Mouse (Mus musculus): Measurements from ENCODE around the gene Rnpep. TPM values are rescaled to one million over a fixed set of nuclear protein-coding genes. Genes with fewer than 3 reads are reported as not detected.

The Rnpep gene
- total and polyA plus RNA-seq, 3 experiments, result 72.6 to 118 (median 73.8) TPM

DNA sequence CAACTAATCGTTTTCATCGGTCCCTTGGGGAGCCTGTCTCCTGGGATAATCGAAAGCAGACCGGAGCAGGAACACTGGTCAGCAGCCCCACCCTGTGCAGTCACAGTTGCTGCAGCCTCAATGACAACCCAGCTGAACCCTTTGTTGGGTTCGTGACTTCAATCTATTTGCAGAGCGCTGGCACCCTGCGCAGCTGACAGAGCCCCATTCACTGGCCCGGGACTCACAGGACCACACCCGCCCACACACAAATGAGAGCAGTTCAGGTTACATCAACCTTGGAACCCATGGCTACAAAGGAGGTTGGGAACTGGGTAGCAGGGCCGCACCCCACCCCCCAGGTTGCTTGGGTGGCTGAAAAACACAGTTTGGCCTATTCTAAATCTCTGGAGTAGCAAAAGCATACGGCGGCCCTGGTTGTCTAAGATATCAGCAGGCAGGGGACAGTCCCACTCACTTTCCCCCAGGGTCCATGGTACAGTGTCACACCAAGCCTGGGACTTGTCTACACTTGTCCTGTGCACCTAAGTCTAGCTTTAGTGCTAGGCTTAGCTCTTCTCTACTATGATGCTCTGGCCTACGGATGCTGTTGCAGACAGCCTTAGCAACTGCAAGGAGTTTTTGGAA, 66.2 kb downstream of the Rnpep start:
- peak overlapping the region in 1 of 3 experiments; percentile 22 for H3K4me3 ChIP-seq (replicated peaks in 1 of 3; ENCODE audit: low read depth in 2 of 3, low read length in 2 of 3, poor library complexity in 1 of 3)
- in situ Hi-C loops (cut with MboI; ENCODE audit: low pct_ligation_motif_present, low pct_unique_long_range_greater_than_20kb, low sequenced_read_pairs) (no loop called here), dilution Hi-C loops (cut with MboI; ENCODE audit: extremely low pct_ligation_motif_present, extremely low pct_unique_long_range_greater_than_20kb, low sequenced_read_pairs) (no loop called here)
- H3K79me2 ChIP-seq (replicated peaks; ENCODE audit: control insufficient read depth, extremely low read depth, insufficient read depth, poor library complexity, severe bottlenecking), result no peaks in the 10 kb centered on the region
- H3K27ac ChIP-seq (ENCODE audit: insufficient read depth, low read depth), result peak overlapping the region; percentile 95
- H3K4me1 ChIP-seq (ENCODE audit: control insufficient read depth in 1 of 2, insufficient read depth in 2 of 2), result peaks cover 11 to 49% of the 10 kb centered on the region in 2 experiments
- TF ChIP-seq ZNF384 (IDR thresholded peaks at IDR 0.05; ENCODE audit: low read depth, low read length) (no peak; the same call in 1 of the 2 replicates), EP300 (IDR thresholded peaks at IDR 0.05; ENCODE audit: low read length) (peak; percentile 79), POLR2AphosphoS2 (IDR thresholded peaks at IDR 0.05; ENCODE audit: low read depth, low read length) (no peak), MAZ (IDR thresholded peaks at IDR 0.05; ENCODE audit: low read depth, low read length) (peak; percentile 88; the same call in 1 of the 2 replicates), BHLHE40 (IDR thresholded peaks at IDR 0.05; ENCODE audit: low read depth, low read length) (peak; percentile 90), TCF12 (IDR thresholded peaks at IDR 0.05; ENCODE audit: low read depth, low read length) (peak; percentile 63; the same call in 1 of the 2 replicates), SIN3A (IDR thresholded peaks at IDR 0.05; ENCODE audit: low read length) (peak; percentile 66; the same call in 1 of the 2 replicates), KAT2A (IDR thresholded peaks at IDR 0.05; ENCODE audit: insufficient replicate concordance, low read length) (0 out of 2 replicates have a peak, but pooled peaks have one; percentile 36), UBTF (IDR thresholded peaks at IDR 0.05; ENCODE audit: low read depth, low read length) (no peak), MAFK (IDR thresholded peaks at IDR 0.05; ENCODE audit: insufficient replicate concordance, low read length) (0 out of 2 replicates have a peak, but pooled peaks have one; percentile 50), USF2 (conservative IDR thresholded peaks at IDR 0.05; ENCODE audit: low read depth, low read length) (no peak), ZMIZ1 (IDR thresholded peaks at IDR 0.05; ENCODE audit: low read depth, low read length) (no peak), SMC3 (IDR thresholded peaks at IDR 0.05; ENCODE audit: low read depth, low read length) (peak; percentile 33), POLR2A (IDR thresholded peaks at IDR 0.05; ENCODE audit: low read depth, low read length) (no peak), MAX (IDR thresholded peaks at IDR 0.05; ENCODE audit: low read length) (peak; percentile 56; the same call in 1 of the 2 replicates), CHD1 (IDR thresholded peaks at IDR 0.05; ENCODE audit: low read depth, low read length) (peak; percentile 99), GABPA (IDR thresholded peaks at IDR 0.05; ENCODE audit: insufficient replicate concordance, low read depth, low read length) (no peak), ZKSCAN1 (IDR thresholded peaks at IDR 0.05; ENCODE audit: borderline replicate concordance, low read depth, low read length) (peak; percentile 18; the same call in 1 of the 2 replicates), CHD2 (IDR thresholded peaks at IDR 0.05; ENCODE audit: low read length) (peak; percentile 83), IRF4 (IDR thresholded peaks at IDR 0.05; ENCODE audit: low read depth, low read length) (peak; percentile 87), ETS1 (conservative IDR thresholded peaks at IDR 0.05; ENCODE audit: low read depth, low read length) (peak; percentile 72), HCFC1 (IDR thresholded peaks at IDR 0.05; ENCODE audit: low read depth, low read length) (peak; percentile 51), ELF1 (IDR thresholded peaks at IDR 0.05; ENCODE audit: low read depth, low read length) (peak; percentile 40), E2F4 (IDR thresholded peaks at IDR 0.05; ENCODE audit: insufficient replicate concordance, low read depth, low read length) (no peak), JUN (IDR thresholded peaks at IDR 0.05; ENCODE audit: insufficient read depth, low read depth, low read length) (peak; percentile 23; the same call in 1 of the 2 replicates), ZC3H11A (IDR thresholded peaks at IDR 0.05; ENCODE audit: low read depth, low read length) (no peak), CTCF (conservative IDR thresholded peaks at IDR 0.05 in 1 of 2, IDR thresholded peaks at IDR 0.05 in 1 of 2; ENCODE audit: low read depth in 2 of 2, low read length in 2 of 2) (no peak), JUND (conservative IDR thresholded peaks at IDR 0.05; ENCODE audit: low read depth, low read length) (0 out of 2 replicates have a peak, but pooled peaks have one; percentile 30), NELFE (IDR thresholded peaks at IDR 0.05; ENCODE audit: low read depth, low read length) (no peak; the same call in 1 of the 2 replicates), MXI1 (IDR thresholded peaks at IDR 0.05; ENCODE audit: low read depth, low read length) (peak; percentile 81), RCOR1 (conservative IDR thresholded peaks at IDR 0.05; ENCODE audit: low read depth, low read length) (peak; percentile 71), MYC (IDR thresholded peaks at IDR 0.05; ENCODE audit: low read depth, low read length) (peak; percentile 59; the same call in 1 of the 2 replicates), TBP (conservative IDR thresholded peaks at IDR 0.05; ENCODE audit: low read depth, low read length) (no peak), PAX5 (IDR thresholded peaks at IDR 0.05; ENCODE audit: low read length) (no peak), USF1 (IDR thresholded peaks at IDR 0.05; ENCODE audit: low read depth, low read length) (no peak), MEF2A (IDR thresholded peaks at IDR 0.05; ENCODE audit: borderline replicate concordance, low read depth, low read length) (peak; percentile 87), NRF1 (IDR thresholded peaks at IDR 0.05; ENCODE audit: low read depth, low read length) (peak; percentile 62), RAD21 (IDR thresholded peaks at IDR 0.05; ENCODE audit: low read depth, low read length) (no peak; the same call in 1 of the 2 replicates)
- peak; percentile 90 for DNase-seq (ENCODE audit: extremely low read depth)
- no peaks in the 10 kb centered on the region for H3K27me3 ChIP-seq (replicated peaks)
- H3K36me3 ChIP-seq (replicated peaks in 1 of 2; ENCODE audit: control insufficient read depth in 1 of 2, insufficient read depth in 1 of 2, low read length in 1 of 2), result no peaks in the 10 kb centered on the region
- peak overlapping the region; percentile 88 for H3K4me2 ChIP-seq (ENCODE audit: insufficient read depth, low read depth, poor library complexity, severe bottlenecking)
- peak overlapping the region; percentile 35; the same call in 1 of the 2 replicates for H3K9ac ChIP-seq (ENCODE audit: insufficient read depth, low read depth)
- peaks cover 2% of the 10 kb centered on the region for H3K9me3 ChIP-seq (replicated peaks; ENCODE audit: low read length)

All from CH12.LX (cell line).